Mouse (Mus musculus): Measurements from ENCODE around the gene Neurog2. TPM values are rescaled to one million over a fixed set of nuclear protein-coding genes. Genes with fewer than 3 reads are reported as not detected.

The Neurog2 gene
- polyA plus RNA-seq, 1 experiment: 0.09 TPM

DNA sequence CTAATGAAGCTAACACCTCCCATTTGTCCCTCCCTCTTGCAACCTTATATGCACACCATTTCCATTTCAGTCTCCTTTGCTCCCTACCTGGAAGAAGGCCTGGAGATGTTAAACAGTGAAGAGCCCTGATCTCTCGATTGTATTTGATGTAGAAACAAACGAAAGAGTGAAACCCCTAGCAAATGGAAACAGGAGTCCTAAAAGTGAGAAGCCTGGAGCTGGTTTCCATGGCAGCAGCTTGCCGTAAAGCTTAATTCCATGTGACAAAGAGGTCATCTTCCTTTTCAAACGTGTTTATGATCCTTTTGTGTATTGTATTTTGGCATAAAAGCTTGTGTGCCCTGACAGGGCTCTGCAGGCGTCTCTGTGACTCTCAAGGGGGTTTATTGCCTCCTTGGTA lies 9.3 kb downstream of the Neurog2 start:
- DNase-seq: no peak
- Histone ChIP-seq H3K27me3 (ENCODE audit: control insufficient read depth, insufficient read depth, low read length) (peaks cover 24% of the 10 kb centered on the region), H3K27ac (ENCODE audit: control insufficient read depth, insufficient read depth, low read length) (no peak overlapping the region), H3K4me1 (replicated peaks; ENCODE audit: control insufficient read depth, insufficient read depth, low read length) (no peaks in the 10 kb centered on the region), H3K36me3 (ENCODE audit: control insufficient read depth, insufficient read depth, low read length) (no peaks in the 10 kb centered on the region), H3K4me3 (ENCODE audit: control insufficient read depth, insufficient read depth, low read length) (no peak overlapping the region)
- 15% methylated on average over 5 of the region's 5 CpGs for WGBS
- TF ChIP-seq CTCF (IDR thresholded peaks at IDR 0.05; ENCODE audit: borderline replicate concordance, control insufficient read depth, extremely low read depth, insufficient read depth, low read length, poor library complexity): no peak
- TF ChIP-seq POLR2A (IDR thresholded peaks at IDR 0.05; ENCODE audit: control insufficient read depth, extremely low read depth, insufficient read depth, low read length, poor library complexity): no peak

- DNase-seq: no peak
- no peak overlapping the region for H3K27ac ChIP-seq (ENCODE audit: control insufficient read depth, insufficient read depth, low read length)
- H3K4me1 ChIP-seq (replicated peaks; ENCODE audit: control insufficient read depth, insufficient read depth, low read length): no peaks in the 10 kb centered on the region
- no peaks in the 10 kb centered on the region for H3K36me3 ChIP-seq (ENCODE audit: control insufficient read depth, insufficient read depth, low read length)
- peaks cover 2% of the 10 kb centered on the region for H3K27me3 ChIP-seq (ENCODE audit: control insufficient read depth, insufficient read depth, low read length)
- 72% methylated on average over 18 of the region's 18 CpGs for WGBS
- no peak for TF ChIP-seq POLR2A (IDR thresholded peaks at IDR 0.05; ENCODE audit: control insufficient read depth, extremely low read depth, insufficient read depth, low read length, poor library complexity)
- TF ChIP-seq CTCF (IDR thresholded peaks at IDR 0.05; ENCODE audit: borderline replicate concordance, control insufficient read depth, extremely low read depth, insufficient read depth, low read length, poor library complexity): no peak
- no peak overlapping the region for H3K4me3 ChIP-seq (ENCODE audit: control insufficient read depth, insufficient read depth, low read length)
These were observed 13.4 kb downstream of the Neurog2 start for GRCm38 (mm10) chr3:127646156-127646825.

GRCm38 (mm10) chr3:127651742-127652653 lies 19.1 kb downstream of the Neurog2 start:
- no peaks in the 10 kb centered on the region for H3K36me3 ChIP-seq (ENCODE audit: control insufficient read depth, insufficient read depth, low read length)
- TF ChIP-seq POLR2A (IDR thresholded peaks at IDR 0.05; ENCODE audit: control insufficient read depth, extremely low read depth, insufficient read depth, low read length, poor library complexity): no peak
- TF ChIP-seq CTCF (IDR thresholded peaks at IDR 0.05; ENCODE audit: borderline replicate concordance, control insufficient read depth, extremely low read depth, insufficient read depth, low read length, poor library complexity): no peak
- H3K27ac ChIP-seq (ENCODE audit: control insufficient read depth, insufficient read depth, low read length): no peak overlapping the region
- no peaks in the 10 kb centered on the region for H3K27me3 ChIP-seq (ENCODE audit: control insufficient read depth, insufficient read depth, low read length)
- 71% methylated on average over 7 of the region's 7 CpGs for WGBS
- no peak for DNase-seq
- H3K4me3 ChIP-seq (ENCODE audit: control insufficient read depth, insufficient read depth, low read length): no peak overlapping the region
- H3K4me1 ChIP-seq (replicated peaks; ENCODE audit: control insufficient read depth, insufficient read depth, low read length): no peaks in the 10 kb centered on the region

GRCm38 (mm10) chr3:127660712-127661111 lies 27.8 kb downstream of the Neurog2 start:
- 88% methylated on average over 7 of the region's 7 CpGs for WGBS
- TF ChIP-seq POLR2A (IDR thresholded peaks at IDR 0.05; ENCODE audit: control insufficient read depth, extremely low read depth, insufficient read depth, low read length, poor library complexity): no peak
- no peak for TF ChIP-seq CTCF (IDR thresholded peaks at IDR 0.05; ENCODE audit: borderline replicate concordance, control insufficient read depth, extremely low read depth, insufficient read depth, low read length, poor library complexity)
- Histone ChIP-seq H3K4me1 (replicated peaks; ENCODE audit: control insufficient read depth, insufficient read depth, low read length) (no peaks in the 10 kb centered on the region), H3K36me3 (ENCODE audit: control insufficient read depth, insufficient read depth, low read length) (no peaks in the 10 kb centered on the region), H3K27ac (ENCODE audit: control insufficient read depth, insufficient read depth, low read length) (no peak overlapping the region), H3K27me3 (ENCODE audit: control insufficient read depth, insufficient read depth, low read length) (no peaks in the 10 kb centered on the region), H3K4me3 (ENCODE audit: control insufficient read depth, insufficient read depth, low read length) (no peak overlapping the region)
- DNase-seq: no peak

DNA sequence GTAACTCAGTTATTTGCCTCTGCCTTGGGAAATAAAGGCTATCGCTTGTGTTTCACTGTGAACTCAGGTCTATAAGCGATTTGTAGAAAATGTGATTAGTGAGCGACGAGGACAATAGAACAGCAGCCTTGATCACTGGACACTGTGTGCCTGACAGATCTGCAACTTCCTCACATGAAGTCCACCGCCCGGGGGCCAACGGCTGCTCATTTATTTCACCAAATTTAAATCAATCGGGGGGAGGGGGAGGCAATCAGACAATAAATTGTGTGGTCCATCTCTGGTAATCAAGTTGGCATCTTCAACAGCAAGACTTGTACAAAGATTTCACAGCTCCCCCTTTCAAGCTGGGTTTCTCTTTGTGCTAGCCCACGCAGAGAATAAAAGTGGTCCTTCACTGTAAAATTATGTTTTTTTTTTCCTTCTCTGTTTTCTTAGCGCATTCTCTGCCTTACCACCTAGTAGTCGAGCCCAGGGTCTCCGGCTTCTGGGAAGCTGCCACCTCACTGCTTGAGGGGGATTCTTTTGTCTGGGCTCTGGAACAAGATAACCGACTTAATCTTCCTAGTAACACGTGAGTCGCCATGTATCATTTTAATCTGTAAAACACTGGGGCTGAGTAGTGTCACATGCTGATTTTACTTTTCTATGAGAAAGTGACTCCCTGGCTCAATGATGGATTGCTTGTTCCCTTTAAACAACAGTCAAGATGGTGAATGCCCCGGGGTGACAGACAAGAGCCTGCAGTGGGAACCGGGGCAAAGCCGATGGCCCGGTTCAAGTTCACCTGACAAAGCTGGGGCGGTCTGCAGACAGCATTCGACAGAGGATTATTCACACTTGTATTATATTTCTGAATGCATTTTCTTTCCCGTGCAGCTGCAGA lies 29.0 kb downstream of the Neurog2 start:
- no peak for DNase-seq
- 91% methylated on average over 22 of the region's 22 CpGs for WGBS
- no peak overlapping the region for H3K27ac ChIP-seq (ENCODE audit: control insufficient read depth, insufficient read depth, low read length)
- no peaks in the 10 kb centered on the region for H3K4me1 ChIP-seq (replicated peaks; ENCODE audit: control insufficient read depth, insufficient read depth, low read length)
- no peak overlapping the region for H3K4me3 ChIP-seq (ENCODE audit: control insufficient read depth, insufficient read depth, low read length)
- no peaks in the 10 kb centered on the region for H3K27me3 ChIP-seq (ENCODE audit: control insufficient read depth, insufficient read depth, low read length)
- no peaks in the 10 kb centered on the region for H3K36me3 ChIP-seq (ENCODE audit: control insufficient read depth, insufficient read depth, low read length)
- TF ChIP-seq CTCF (IDR thresholded peaks at IDR 0.05; ENCODE audit: borderline replicate concordance, control insufficient read depth, extremely low read depth, insufficient read depth, low read length, poor library complexity) (no peak), POLR2A (IDR thresholded peaks at IDR 0.05; ENCODE audit: control insufficient read depth, extremely low read depth, insufficient read depth, low read length, poor library complexity) (no peak)

DNA sequence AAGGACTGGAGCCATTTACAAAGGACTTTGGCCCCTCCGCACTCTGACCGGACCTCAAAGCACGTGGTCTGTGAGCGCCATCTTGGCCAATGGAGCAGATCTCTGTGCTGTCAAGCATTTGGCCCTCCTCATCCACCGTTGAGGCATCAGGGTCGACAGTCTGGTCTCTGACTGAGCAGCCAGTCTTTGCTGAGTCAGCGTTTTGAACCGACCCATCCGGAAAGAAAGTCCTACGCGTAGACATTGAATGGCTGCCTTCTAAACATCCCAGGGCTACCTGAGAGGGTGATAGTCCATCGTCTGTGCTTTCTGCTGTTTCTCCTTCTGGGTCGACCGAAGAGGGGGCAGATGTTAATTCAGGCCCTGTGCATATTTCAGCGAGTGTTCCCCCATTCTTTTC lies 46.8 kb downstream of the Neurog2 start:
- Histone ChIP-seq H3K27ac (ENCODE audit: control insufficient read depth, insufficient read depth, low read length) (no peak overlapping the region), H3K4me1 (replicated peaks; ENCODE audit: control insufficient read depth, insufficient read depth, low read length) (no peaks in the 10 kb centered on the region), H3K27me3 (ENCODE audit: control insufficient read depth, insufficient read depth, low read length) (no peaks in the 10 kb centered on the region), H3K36me3 (ENCODE audit: control insufficient read depth, insufficient read depth, low read length) (no peaks in the 10 kb centered on the region), H3K4me3 (ENCODE audit: control insufficient read depth, insufficient read depth, low read length) (no peak overlapping the region)
- TF ChIP-seq CTCF (IDR thresholded peaks at IDR 0.05; ENCODE audit: borderline replicate concordance, control insufficient read depth, extremely low read depth, insufficient read depth, low read length, poor library complexity): no peak
- TF ChIP-seq POLR2A (IDR thresholded peaks at IDR 0.05; ENCODE audit: control insufficient read depth, extremely low read depth, insufficient read depth, low read length, poor library complexity): no peak
- WGBS: 92% methylated on average over 15 of the region's 15 CpGs
- no peak for DNase-seq

Other genes with a start within 250 kb of the Neurog2 start
- gene Ank2, start 133.8 kb upstream of the Neurog2 start, polyA plus RNA-seq (2012; rRNA removed): 2.4 and 4.6 TPM in 2 replicates
- gene Larp7, start 79.8 kb upstream of the Neurog2 start, polyA plus RNA-seq (2012; rRNA removed): 2.8 and 3.5 TPM in 2 replicates
- 2.6 and 4.2 TPM in 2 replicates for gene Zgrf1, start 79.6 kb upstream of the Neurog2 start, polyA plus RNA-seq (2012; rRNA removed)
- gene Alpk1, start 147.4 kb downstream of the Neurog2 start, polyA plus RNA-seq (2012; rRNA removed): 1.7 and 1.8 TPM in 2 replicates
- 2.5 and 3.1 TPM in 2 replicates for gene Tifa, start 156.7 kb downstream of the Neurog2 start, polyA plus RNA-seq (2012; rRNA removed)
- 25.2 and 30.5 TPM in 2 replicates for gene Ap1ar, start 204.4 kb downstream of the Neurog2 start, polyA plus RNA-seq (2012; rRNA removed)

Measured in thymus, adult 2 months (tissue).